Mouse (Mus musculus) ovary, postnatal 14 days (tissue): ENCODE data around the gene Sh2d3c.

Source experiments
- DNase-seq: peaks from one replicate; pipeline ENCODE4 v3.0.0; 2022; ENCODE audit warnings: low spot score

The Sh2d3c gene

GRCm38 (mm10) chr2:32756674-32757055 is 35.8 kb downstream of the Sh2d3c start:
- DNase-seq = no peak

- peak; percentile 94 for DNase-seq
Observed at GRCm38 (mm10) chr2:32757056-32757845, 36.4 kb downstream of the Sh2d3c start, which contains the start of gene Tor2a. TSS of gene Tor2a (plus strand) at chr2:32757234.

DNA sequence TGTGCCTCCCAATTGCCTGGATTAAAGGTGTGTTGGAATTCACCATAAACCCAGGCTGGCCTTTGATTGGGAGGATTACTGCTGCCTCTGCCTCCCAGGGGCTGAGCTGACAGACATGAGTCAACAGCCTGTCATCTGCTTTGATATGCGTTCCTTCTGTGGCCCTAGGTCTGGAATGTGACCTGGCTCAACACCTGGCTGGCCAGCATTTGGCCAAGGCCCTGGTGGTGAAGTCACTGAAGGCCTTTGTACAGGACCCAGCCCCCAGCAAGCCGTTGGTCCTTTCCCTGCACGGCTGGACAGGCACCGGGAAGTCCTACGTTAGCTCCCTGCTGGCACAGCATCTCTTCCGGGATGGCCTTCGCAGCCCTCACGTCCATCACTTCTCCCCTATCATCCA is 37.6 kb downstream of the Sh2d3c start:
- no peak for DNase-seq

DNA sequence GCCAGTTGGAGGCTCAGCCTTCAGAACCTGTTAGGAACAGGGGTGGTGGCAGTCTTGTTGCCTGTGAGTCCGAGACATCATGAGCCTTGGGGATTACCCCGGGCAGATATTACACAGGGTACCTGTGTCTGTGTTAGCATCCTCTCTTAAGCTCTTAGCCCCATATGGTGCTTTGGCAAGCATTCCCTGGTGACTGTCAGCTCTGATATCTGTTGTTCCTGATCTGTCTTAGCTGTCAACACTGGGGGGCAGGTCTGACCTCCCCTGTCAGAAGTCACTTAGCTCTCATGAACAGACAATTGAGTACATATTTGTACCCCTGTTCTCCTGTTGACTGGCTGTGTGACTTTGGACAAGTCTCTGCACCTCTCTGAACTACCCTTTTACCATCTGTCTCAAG is 38.1 kb downstream of the Sh2d3c start:
- no peak for DNase-seq

- no peak for DNase-seq
Observed at GRCm38 (mm10) chr2:32761361-32761760, 40.5 kb downstream of the Sh2d3c start.

DNA sequence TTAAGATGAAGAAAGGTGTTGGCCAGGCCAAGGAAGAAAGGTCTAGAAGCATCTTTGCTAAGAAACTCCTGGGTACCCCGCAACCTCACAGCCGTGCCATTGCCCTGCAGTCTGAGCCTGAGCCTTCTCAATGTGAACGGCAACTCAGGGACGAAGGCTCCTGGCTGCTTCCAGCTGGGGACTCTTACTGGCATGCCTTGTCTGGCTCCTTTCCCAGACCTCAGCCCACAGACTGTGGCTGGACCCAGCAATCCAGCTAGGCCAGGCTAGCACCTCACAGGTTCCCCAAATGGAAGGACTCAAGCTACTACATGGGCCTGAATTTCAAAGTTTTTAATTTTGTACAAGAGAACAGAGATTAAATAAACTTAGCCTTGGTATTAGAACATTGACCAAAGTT is 41.0 kb downstream of the Sh2d3c start:
- no peak for DNase-seq

DNA sequence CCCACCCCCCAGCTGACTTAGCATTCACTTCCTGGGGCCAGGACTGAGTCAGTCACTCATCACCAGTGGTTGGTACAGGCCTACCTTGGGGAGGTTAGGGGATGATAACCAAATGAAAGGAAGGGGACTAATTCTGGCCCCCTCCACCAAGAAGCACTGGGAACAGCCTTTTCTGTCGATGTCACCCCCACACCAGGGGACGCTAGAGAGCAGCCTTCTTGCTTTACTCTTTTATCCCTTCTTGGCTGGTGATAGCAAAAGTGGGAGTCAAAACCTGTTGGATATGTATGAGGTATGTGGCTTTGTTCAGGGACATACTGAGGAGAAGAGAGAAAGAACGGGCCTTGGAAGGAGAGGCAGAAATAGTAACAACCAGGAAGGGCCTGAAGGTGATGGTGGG is 42.5 kb downstream of the Sh2d3c start:
- no peak for DNase-seq

DNA sequence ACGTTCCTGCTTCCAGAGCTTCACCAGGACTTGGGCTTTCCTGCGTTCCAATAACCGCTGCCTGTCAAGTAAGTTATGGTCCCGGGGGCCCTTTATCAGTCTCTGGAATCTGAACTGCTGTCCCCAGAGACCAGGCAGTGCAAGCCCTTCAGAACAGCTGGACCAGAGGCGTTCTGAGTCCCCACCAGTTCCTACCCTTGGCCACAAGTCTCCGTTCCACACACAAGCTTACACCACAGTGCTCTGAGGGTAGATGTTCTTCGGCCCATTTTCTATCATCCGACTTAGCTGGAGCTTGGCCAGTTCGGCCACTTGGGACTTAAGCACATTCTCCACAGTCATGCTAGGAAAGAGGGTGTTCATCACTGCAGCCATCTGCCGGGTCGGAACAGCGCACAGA is 46.4 kb downstream of the Sh2d3c start:
- DNase-seq = no peak

- peak; percentile 63 for DNase-seq
Observed at GRCm38 (mm10) chr2:32768661-32769285, 47.9 kb downstream of the Sh2d3c start.

GRCm38 (mm10) chr2:32769327-32770085 is 48.7 kb downstream of the Sh2d3c start:
- no peak for DNase-seq

DNA sequence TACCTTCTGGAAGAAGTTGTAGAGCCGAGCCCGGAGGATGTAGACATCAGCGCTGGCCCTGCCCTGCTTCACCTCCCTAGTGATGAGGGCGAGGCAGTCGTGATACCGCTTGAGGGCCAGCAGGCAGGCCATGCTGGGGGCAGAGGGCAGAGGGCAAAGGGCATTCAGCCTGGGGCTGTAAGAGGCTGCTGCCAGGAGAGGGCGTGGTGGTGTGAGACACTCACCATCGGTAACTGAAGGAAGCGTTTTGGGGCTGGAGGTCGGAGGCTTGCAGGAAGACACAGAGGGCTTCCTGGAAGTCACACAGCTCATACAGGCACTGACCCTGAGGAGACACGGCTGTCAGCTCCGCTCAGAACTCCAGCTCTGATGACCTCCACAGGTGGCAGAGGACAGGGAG is 51.0 kb downstream of the Sh2d3c start:
- DNase-seq = no peak

- DNase-seq = no peak
Observed at GRCm38 (mm10) chr2:32772626-32773279, 51.9 kb downstream of the Sh2d3c start.

DNA sequence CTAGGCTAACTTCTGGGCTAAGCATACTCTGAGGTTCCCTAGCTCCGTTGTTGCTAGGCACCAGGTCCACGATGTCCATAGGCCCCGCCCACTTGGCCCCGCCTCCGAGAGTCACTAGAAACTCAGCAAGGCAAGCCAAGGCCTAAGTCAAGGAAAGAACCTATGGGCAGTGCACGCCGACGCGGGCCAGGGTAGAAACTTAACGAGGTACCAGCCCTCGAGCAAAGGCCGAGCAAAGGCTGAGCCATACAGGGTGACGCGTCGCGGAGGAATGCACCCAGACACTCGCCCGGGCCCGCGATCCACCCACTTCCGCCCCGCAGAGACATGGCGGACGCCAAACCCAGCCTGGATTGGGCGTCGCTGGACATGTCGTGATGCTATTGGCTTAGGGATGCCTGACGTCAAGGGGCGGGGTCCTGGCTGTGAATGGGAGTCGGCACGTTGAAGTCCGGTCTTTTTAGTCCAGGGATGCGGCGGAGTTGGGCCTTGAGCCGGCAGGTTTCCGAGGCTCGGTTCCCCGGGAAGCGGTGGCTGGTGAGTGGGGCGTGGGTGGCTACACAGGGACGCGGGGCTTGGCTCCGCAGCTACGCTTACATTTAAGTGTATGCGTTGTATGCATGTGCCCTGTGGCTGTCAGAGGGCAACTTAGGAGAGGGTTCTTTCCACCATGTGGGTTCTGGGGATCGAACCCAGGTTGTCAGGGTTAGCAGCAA is 54.7 kb downstream of the Sh2d3c start, which contains the start of the genes Ttc16 and Ptrh1:
Gene Ttc16, minus strand, starts transcription at position 275 of the 716 bp plus-strand sequence.
Gene Ptrh1, plus strand, starts transcription at position 428 of the 716 bp plus-strand sequence.
- peak; percentile 95 for DNase-seq

DNA sequence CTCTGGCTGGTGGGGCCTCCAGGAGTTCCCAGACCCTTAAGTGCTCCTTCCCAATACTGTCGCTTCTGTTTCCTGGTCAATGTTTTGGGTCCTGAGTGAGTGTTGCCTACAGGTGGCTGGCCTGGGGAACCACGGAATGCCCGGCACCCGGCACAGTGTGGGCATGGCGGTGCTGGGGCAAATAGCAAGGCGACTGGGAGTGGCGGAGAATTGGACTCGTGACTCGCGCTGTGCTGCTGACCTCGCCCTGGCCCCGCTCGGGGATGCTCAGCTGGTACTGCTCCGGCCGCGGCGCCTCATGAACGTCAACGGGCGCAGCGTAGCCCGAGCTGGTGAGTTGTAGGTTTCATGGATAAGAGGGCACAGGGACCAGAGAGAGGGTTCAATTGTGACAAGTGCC is 55.3 kb downstream of the Sh2d3c start:
- no peak for DNase-seq

DNA sequence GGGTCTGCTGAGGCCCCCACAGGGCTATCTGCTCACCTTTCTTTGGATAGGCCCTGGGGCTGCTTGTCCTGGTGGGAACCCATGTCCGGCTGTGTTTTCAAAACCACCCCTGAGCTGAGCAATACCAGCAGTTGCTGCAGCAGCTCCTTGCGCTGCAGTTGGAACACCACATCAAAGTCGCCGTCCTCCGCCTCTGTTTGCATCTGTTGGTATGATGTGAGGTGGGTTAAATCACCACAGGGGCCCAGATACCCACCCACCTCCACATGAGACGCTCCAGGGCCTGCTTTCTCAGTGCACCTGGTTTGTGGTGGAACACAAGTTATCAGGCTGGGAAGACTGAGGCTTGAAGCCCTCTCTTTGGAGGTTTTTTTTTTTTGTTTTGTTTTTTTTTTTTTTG is 57.2 kb downstream of the Sh2d3c start:
- no peak for DNase-seq

GRCm38 (mm10) chr2:32779131-32779530 is 58.3 kb downstream of the Sh2d3c start:
- DNase-seq = peak; percentile 58

DNA sequence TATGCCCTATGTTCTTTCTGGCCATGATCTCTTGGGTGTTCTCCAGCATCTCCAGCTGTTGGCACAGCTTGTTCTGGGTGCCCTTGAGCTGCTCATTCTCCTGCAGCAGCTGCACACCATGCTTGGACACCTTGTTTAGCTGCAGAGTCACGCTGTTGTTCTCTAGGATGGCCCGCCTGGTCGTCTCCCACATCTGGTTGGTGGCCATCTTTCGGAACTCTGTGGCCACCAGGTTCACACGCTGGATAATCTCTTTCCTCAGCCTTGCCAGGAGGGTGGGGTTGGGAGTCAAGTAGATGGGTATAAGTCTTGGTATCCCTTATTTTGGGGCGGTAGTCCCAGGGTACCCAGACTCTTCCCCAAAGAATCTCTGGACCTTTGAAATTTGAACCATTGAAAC is 58.9 kb downstream of the Sh2d3c start:
- no peak for DNase-seq

GRCm38 (mm10) chr2:32781710-32782109 is 60.9 kb downstream of the Sh2d3c start:
- no peak for DNase-seq

DNA sequence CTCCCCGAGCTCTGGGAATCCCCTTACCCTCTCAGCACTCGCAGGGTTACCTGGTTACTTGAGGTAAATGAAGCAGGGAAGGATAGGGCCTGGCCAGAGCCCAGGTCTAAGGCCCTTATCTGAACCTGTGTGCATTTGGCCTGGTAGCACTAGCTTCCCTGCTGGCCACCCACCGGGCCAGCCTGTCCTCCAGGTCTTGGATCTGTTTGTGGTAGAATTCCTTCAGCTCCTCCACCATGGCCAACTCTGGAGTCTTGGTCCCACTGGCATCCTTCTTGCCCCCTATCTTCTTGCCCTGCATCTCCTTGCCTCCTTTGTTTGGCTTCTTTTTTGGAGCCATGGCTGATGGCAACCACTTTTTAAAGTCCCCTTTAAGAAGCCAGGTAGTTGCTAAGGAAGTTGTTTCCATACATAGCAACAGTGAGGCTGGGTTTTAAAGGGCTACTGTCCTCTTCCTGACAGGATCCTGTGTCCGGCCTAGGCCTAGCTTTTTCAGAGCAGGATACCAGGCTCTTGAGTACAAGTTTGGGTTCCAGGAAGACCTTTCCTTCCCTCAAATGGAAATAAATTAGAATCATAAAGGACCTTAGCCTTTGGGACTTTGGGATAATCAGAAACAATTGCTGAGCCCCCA is 63.3 kb downstream of the Sh2d3c start, which contains the start of gene Cfap157:
Gene Cfap157, minus strand, starts transcription at position 381 of the 634 bp plus-strand sequence.
- DNase-seq = no peak

DNA sequence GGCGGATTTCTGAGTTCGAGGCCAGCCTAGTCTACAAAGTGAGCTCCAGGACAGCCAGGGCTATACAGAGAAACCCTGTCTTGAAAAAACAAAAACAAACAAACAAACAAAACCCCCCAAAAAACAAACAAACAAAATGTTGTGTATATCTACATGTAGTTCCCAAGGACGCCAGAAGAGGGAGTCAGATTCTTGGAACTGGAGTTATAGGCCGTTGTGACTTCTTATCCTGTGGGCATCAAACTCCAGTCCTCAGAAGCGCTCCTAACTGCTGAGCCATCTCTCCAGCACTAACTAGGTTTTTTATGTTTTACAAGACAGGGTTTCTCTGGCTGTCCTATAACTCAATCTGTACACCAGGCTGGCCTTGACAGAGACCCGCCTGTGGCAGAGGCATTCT is 66.3 kb downstream of the Sh2d3c start:
- no peak for DNase-seq

- no peak for DNase-seq
Observed at GRCm38 (mm10) chr2:32788581-32788980, 67.7 kb downstream of the Sh2d3c start.
